Mouse (Mus musculus) CH12.LX (cell line): ENCODE data around the gene Atp8b3.

Experiments used
- CTCF ChIP-seq, 2 experiments: IDR thresholded peaks in 1 of 2; conservative IDR thresholded peaks in 1 of 2; 2 replicates each; pipeline ENCODE4 v1.5.1; 2011 to 2012; ENCODE audit warnings: low read depth in 2 of 2, low read length in 2 of 2, improper control_type of control experiment in 1 of 2, inconsistent platforms in 1 of 2, mild to moderate bottlenecking in 1 of 2, moderate library complexity in 1 of 2
- ETS1 ChIP-seq: conservative IDR thresholded peaks from 2 replicates; pipeline ENCODE4 v1.6.1; 2012; ENCODE audit warnings: low read depth, mild to moderate bottlenecking, inconsistent platforms, low read length, improper control_type of control experiment, moderate library complexity
- GABPA ChIP-seq: IDR thresholded peaks from 2 replicates; pipeline ENCODE4 v1.6.1; 2012; ENCODE audit warnings: low read depth, low read length, improper control_type of control experiment, inconsistent platforms; ENCODE audit not compliant: insufficient replicate concordance
- HCFC1 ChIP-seq: IDR thresholded peaks from 2 replicates; pipeline ENCODE4 v1.6.1; 2012; ENCODE audit warnings: low read depth, mild to moderate bottlenecking, inconsistent platforms, low read length, improper control_type of control experiment
- KAT2A ChIP-seq: IDR thresholded peaks from 2 replicates; pipeline ENCODE4 v1.6.1; 2012; ENCODE audit warnings: low read length, improper control_type of control experiment, inconsistent platforms; ENCODE audit not compliant: insufficient replicate concordance
- POLR2A ChIP-seq: IDR thresholded peaks from 2 replicates; pipeline ENCODE4 v1.6.1; 2011; ENCODE audit warnings: low read depth, mild to moderate bottlenecking, improper control_type of control experiment, low read length
- SIN3A ChIP-seq: IDR thresholded peaks from 2 replicates; pipeline ENCODE4 v1.6.1; 2012; ENCODE audit warnings: low read length, improper control_type of control experiment, inconsistent platforms
- TCF12 ChIP-seq: IDR thresholded peaks from 2 replicates; pipeline ENCODE4 v1.6.1; 2014; ENCODE audit warnings: low read depth, mild to moderate bottlenecking, inconsistent platforms, low read length, improper control_type of control experiment

DNA sequence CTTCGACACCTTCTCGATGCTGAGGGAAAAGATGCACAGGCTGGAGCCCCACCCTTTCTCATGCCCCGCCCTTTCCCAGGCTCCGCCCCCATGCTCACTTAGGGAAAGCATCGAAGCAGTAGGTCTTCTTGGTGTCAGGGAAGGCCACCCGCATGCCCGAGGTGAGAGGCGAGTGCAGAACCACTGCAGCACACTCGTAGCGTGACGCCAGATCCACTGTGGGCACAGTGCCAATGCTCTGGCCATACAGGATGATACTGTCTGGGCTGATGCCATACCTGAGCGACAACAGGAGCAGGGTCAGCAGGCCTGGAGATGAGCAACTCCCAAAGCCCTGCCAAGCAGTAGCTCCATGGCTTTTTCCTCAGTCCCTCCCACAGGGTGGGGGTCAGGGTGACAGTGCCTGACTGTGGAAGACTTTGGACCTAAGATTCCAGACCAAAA lies 45.1 kb upstream of the Atp8b3 start:
- TF ChIP-seq CTCF (conservative IDR thresholded peaks at IDR 0.05 in 1 of 2, IDR thresholded peaks at IDR 0.05 in 1 of 2; ENCODE audit: low read depth in 2 of 2, low read length in 2 of 2) = no peak
- TF ChIP-seq POLR2A = no peak; the same call in 1 of the 2 replicates
- no peak for TF ChIP-seq GABPA
- TF ChIP-seq HCFC1 = no peak
- no peak for TF ChIP-seq KAT2A
- TF ChIP-seq ETS1 = no peak
- no peak for TF ChIP-seq SIN3A
- TF ChIP-seq TCF12 = no peak
